Mouse (Mus musculus) spleen, adult 12 weeks (tissue): Measurements from ENCODE around the gene Ipo5.

Experiments used
- DNase-seq: peaks from one replicate; pipeline ENCODE4 v3.0.0; 2022; ENCODE audit warnings: low spot score

The Ipo5 gene

GRCm38 (mm10) chr14:120924044-120924443 lies 13.0 kb downstream of the Ipo5 start:
- no peak for DNase-seq

DNA sequence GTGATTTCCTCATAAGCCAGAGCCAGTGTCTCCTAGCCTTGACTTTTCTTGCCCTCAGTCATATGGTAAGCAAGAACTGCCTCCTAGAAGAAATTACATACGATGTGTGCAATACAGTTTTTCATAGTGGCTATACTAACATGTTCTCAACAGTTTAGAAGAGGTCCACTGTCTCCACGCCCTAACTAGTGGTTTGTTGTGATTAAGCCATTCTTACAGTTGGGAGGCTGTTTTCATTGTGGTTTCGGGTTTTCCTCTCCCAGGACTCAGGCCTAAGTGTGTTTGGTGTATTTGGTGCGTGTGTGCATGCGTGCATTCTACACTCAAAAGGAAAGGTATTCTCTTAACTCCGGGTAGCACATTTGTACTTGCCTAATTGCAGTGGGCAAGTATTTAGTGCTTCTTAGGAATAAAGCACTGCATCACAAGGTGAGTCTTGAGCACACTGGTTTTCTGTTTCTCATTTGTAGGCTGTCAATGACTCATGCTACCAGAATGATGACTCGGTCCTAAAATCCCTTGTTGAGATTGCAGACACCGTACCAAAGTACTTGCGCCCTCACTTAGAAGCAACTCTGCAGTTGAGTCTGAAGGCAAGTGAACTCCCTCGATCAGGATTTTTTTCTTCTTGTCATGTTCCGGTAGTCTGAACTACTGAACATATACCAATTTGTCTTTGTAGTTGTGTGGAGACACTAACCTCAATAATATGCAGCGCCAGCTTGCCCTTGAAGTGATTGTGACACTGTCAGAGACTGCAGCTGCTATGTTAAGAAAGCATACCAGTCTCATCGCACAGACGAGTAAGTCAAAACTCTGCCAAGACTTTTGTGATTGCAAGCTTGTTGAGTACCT lies 14.9 kb downstream of the Ipo5 start:
- no peak for DNase-seq

DNA sequence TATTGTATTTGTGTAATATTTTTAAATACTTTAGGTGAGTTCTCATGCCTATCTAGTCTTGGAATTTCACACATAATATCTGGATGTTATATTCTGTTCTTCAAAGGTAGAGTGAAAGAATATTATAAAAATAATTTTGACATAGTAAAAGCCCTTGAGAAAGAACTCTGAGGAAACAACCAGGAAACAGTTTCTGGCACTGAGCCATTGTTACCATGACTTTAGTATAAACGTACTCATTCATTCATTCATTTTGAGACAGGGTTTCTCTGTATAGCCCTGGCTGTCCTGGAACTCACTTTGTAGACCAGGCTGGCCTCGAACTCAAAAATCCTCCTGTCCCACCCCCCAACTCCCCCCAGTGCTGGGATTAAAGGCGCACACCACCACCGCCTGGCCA lies 20.2 kb downstream of the Ipo5 start:
- no peak for DNase-seq

DNA sequence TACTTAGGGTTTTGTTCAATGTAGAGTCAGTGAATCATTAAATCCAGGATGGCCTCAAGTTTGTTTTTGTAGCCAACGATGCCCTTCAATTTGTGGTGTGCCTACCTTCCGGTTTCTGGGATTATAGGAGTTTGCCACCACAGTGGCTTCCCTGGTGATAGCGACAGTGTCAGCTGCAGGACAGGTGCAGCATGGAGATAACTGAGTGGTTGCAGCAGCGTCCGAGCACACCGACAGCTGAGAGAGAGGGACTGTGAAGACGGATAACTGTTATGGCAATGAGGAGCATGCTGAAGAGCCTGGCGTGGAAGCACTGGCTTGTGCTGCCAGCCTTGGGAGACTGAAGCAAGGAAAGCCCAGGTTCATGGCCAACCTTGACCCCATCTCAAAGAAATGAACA lies 22.6 kb downstream of the Ipo5 start:
- no peak for DNase-seq

- DNase-seq: no peak
Observed at GRCm38 (mm10) chr14:120937102-120937501, 26.1 kb downstream of the Ipo5 start.

GRCm38 (mm10) chr14:120942803-120943202 lies 31.8 kb downstream of the Ipo5 start:
- no peak for DNase-seq

DNA sequence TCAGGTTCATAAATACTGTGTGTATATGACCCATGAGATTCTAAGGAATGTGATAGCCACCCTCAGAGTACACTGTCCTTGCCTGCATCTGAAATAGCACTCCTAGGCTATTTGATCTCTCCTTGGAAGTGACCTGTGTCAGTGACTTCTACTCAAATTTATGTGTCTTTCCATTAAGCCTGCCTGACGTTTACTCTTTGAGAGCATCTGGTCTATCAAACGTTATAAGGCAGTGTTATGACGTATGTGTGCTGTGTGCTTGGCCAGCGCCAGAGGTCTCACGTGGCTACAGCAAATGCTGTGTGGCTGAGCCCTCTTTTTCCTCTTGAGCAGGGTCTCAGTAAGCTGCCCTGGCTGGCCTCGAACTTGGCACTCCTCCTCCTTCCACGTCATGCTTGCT lies 34.1 kb downstream of the Ipo5 start:
- no peak for DNase-seq

DNA sequence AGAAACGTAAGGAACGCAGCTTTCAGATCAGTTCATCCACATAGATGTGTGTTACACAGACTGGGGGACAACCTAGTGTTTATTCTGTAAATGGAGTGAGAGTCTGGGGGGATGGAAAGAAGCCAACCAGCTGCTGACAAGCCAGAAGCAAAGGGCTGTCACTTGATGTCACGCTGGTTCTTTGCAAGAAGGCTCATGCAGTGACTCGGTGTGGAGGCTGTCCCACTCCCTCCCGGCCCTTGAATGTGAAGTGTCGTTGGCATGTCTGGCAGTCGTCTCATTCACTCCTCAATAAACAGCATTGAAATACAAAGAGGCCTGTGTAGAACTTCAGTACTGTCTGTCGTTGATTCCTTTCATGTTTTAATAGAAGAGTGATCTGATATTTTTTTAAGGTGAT lies 36.1 kb downstream of the Ipo5 start:
- no peak for DNase-seq

GRCm38 (mm10) chr14:120949002-120949401 lies 38.0 kb downstream of the Ipo5 start:
- DNase-seq: no peak

- no peak for DNase-seq
Observed at GRCm38 (mm10) chr14:120950068-120950467, 39.0 kb downstream of the Ipo5 start.

GRCm38 (mm10) chr14:120952434-120952833 lies 41.4 kb downstream of the Ipo5 start:
- no peak for DNase-seq

GRCm38 (mm10) chr14:120960551-120960950 lies 49.5 kb downstream of the Ipo5 start:
- no peak for DNase-seq

- no peak for DNase-seq
Observed at GRCm38 (mm10) chr14:120960991-120961390, 50.0 kb downstream of the Ipo5 start.

DNA sequence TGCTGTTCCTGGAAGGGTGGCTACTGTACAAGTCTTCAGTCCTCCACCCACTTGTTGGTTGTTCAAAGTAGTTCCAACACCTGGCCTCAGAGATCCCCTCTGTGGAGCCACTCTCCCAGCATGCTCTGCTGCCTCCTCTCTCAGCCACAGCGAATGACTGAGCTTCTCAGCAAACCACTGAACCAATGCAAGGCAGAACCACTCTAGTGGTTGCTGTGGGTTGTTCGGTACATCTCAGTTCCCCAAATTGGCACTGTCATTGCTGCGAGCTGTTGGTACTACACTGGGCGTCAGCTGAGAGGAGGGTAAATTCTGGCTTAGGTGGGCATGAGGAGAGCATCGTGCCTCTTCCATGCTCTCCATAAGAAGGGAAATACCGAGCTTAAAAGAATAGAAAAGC lies 56.0 kb downstream of the Ipo5 start:
- DNase-seq: no peak

DNA sequence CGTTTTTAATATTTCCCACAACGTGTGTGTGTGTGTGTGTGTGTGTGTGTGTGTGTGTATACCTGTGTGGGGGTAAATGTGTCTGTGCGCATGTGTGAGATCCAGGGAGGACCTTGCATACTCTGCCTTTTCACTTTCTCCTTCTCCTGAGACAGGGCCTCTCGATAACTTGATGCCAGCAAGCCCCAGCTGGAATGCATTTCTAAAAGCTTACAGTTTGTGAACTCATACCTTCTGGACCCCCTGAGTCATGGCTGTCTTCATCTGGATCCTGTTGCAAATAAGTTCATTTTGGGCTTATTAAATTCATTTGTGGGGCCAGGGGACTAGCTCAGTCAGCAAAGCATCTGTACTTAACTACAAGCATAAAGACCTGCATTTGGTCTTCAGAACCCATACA lies 57.7 kb downstream of the Ipo5 start:
- no peak for DNase-seq

GRCm38 (mm10) chr14:120969673-120970072 lies 58.6 kb downstream of the Ipo5 start:
- DNase-seq: no peak

DNA sequence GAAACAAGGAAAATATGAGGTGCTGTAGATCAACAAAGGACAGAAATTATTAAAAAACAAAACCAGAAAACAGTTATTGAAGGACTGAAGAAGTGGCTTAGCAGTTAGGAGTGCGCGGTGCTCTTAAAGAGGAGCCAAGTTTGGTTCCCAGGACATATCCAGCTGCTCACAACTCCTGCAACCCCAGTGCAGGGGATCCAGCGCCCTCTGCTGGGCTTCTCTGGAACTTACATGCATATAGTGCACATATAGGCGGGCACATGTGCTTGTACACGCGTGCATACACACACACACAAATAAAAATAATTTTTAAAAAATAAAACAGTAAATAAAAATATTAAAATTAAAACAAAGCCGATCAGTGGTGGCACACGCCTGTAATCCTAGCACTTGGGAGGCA lies 59.6 kb downstream of the Ipo5 start:
- no peak for DNase-seq

GRCm38 (mm10) chr14:120971313-120971712 lies 60.3 kb downstream of the Ipo5 start:
- DNase-seq: no peak

- DNase-seq: no peak
Observed at GRCm38 (mm10) chr14:120979559-120979958, 68.5 kb downstream of the Ipo5 start.

DNA sequence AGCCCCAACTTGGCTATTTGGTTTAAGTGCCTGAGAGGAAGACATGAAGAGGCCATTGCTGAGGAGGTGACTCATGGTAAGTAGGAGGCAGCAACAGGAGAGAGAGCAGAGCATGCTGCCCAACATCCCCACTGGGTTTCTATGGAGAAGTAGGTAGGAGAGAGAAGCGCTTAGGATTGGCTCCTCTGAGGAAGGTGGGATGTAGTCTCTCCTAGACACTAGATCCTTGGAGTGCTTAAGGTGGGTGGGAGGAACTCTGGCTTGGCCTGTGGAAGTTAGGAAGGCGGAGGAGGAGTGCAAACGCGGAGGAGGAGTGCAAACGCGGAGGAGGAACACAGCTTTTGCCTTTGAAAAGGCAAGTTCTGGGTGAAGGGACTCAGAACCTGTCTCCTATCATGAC lies 78.1 kb downstream of the Ipo5 start:
- DNase-seq: no peak
